Mouse (Mus musculus) monocyte, adult 5-6 weeks (primary cell): Measurements from ENCODE around the gene Dnase1l1. TPM values are rescaled to one million over a fixed set of nuclear protein-coding genes. Genes with fewer than 3 reads are reported as not detected.

Experiments
- ATAC-seq: fragments of 153-309, 156-312 bp; replicated peaks from 2 replicates; pipeline ENCODE4 v1.8.0; 2017; ENCODE audit warnings: mild to moderate bottlenecking; ENCODE audit not compliant: low TSS enrichment, insufficient number of reproducible peaks, severe bottlenecking, poor library complexity, low FRiP score
- total RNA-seq: library from RNA; stranded (forward); fragments of 200-1000, 200-491, 200-594 nt; gene quantifications from 3 replicates; pipeline ENCODE4 v1.2.3, GENCODE M21; 2017

Dnase1l1 gene
- 46.0 to 56.4 TPM (median 56.0 TPM) in 3 replicates for total RNA-seq

DNA sequence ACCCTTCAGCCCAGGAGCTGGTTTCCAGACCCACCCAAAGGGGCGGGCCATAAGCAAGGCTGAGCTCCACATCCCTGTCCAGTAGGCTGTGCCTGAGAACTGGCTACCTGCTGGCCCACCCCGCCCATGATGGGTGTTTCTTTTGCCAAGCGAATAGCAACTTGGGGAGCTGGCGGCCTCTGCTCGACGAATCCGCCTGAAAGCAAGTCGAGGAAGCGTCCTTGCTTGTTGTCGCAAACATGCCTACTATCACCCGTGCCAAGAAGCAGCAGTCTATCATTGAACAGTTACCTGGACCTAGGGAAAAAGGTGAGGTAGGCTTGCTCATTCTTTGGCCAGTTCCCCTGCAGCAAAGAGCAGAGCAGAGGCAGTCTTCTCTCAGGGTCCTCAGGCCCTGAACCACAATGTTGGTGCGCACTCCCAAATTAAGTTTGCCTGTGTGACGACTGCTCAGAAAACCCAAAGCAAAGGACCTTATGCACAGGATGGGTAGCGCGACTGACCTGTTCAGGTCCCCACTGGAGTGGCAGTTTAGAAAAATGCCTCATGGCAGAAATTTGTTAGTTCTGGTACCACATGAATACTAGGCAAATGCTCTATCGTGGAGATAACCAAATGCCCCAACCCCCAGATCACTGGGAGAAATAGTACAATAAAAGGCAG is at the start of gene Dnase1l1, which contains the start of gene Taz:
Dnase1l1 (minus strand) TSS at position 606 of the 663 bp plus-strand sequence.
Taz (plus strand) TSS at position 181 of the 663 bp plus-strand sequence.
- ATAC-seq = peak; percentile 75

DNA sequence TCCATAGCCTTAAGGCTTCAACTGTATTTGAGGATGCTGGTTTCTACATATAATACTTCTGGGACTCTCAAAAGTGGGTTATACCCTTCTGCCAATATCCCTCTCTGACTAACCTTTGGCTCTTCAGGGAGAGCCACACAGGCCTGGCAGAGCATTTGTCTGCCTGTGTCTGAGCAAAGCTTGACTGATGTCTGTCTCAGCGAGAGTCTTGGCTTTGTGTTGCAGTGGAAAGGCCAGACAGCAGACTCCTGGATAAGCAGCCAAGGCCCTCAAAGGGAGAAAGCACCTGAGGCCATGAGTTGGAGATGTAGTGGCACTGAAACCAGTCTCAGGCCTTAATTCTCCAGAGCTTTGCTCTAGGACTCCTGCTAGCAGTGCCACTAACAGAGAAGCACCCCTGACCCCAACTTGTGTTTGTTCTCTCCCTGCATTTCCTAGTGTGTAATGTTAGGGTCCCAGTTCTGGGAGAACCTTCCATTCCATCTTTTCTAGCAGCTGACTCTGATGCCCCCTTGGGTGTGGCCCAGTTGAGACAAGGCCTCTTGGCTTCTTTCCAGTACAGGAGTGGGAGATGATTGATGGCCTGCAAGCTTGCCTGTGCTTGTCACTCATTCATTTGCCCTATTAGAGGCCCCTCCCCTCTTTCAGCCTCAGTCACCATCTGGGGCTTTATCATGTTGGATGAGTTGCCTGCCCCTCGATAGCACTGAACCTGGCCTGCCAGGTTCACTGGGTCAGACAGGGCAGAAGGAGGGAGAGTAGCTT is 48.2 kb upstream of the Dnase1l1 start:
- ATAC-seq = no peak

DNA sequence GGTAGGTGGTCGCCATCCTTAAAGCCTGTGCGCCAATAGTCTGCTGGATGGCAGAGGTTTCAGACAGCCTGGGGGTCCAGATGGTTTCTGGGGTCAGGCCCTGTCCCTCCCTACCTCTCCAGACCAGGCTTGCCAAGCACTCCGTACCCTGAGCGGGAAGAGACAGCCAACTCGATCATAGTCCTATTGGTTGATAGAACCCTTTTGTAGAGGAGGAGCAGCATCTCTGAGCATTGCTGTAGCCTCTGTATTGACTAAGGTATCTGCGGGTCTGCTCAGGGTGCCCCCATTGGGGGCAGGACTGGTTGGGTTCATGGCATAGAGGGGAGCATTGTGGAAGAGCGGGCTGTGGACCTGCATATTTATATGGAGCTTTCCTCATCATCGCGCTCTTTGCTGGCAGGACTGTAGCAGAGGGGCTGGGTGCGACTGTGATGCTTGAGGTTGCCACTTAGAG is 47.1 kb upstream of the Dnase1l1 start:
- no peak for ATAC-seq

DNA sequence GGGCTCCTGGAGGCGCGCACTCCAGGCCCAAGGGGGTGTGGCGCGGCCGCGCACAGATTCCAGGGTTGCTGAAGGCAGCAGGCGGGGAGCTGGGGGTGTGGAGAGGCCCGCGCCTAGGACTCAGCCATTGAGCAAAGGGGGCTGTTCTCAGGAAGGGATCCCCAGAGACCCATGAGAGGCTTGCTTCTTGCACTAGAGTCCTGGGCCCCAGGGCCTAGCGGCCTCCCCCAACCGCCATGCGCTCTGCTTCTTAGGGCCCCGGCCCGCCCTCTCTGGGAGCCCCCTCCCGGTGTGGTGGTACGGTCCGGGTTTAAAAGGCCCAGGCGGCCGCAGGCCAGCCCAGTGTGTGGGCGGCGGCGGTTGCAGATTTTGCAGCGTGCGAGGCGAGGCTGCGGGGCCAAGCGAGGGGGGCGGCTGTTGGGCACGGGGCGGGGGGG is 46.6 kb upstream of the Dnase1l1 start, which contains the start of gene Plxna3:
Plxna3 (plus strand) TSS at position 342 of the 437 bp plus-strand sequence.
- peak; percentile 50 for ATAC-seq

DNA sequence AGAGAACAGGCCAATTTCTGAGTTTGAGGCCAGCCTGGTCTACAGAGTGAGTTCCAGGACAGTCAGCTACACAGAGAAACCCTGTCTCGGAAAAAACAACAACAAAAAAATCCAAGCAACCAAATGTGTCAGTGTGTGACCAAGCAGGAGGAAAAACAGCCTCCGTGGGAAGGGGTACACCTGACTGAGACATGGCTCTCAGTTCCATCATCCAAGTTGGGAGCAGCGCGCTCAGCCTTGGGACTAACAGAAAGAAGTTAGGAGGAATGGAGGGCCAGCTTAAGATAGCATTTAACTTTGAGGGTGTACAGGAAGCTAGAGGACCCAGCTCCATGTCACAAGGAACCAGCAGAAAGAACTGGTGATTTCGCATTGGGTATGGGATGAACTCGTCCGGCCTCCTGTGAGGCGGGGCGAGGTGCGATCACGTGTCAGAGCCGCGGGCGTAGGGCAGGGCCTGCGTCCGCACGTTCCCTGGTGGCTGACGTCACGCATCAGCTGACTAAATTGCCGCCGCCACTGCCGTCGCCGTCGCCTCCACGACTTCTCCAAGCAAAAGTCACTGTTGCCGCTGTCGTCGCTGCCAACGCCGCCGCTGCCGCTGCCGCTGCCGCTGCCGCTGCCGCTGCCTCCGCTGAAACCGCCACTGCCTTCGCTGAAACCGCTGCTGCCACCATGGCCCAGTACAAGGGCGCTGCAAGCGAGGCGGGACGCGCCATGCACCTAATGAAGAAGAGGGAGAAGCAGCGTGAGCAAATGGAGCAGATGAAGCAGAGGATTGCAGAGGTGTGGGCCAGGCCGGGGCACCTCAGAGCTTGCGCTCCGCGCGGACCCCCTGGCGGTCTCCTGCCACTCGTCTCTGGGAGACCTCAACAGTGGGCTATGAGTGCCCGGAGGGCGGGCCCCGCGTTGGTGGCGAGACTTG is 30.7 kb upstream of the Dnase1l1 start, which contains the start of gene Fam50a:
Fam50a (plus strand) TSS at position 494 of the 925 bp plus-strand sequence.
- peak; percentile 99 for ATAC-seq

DNA sequence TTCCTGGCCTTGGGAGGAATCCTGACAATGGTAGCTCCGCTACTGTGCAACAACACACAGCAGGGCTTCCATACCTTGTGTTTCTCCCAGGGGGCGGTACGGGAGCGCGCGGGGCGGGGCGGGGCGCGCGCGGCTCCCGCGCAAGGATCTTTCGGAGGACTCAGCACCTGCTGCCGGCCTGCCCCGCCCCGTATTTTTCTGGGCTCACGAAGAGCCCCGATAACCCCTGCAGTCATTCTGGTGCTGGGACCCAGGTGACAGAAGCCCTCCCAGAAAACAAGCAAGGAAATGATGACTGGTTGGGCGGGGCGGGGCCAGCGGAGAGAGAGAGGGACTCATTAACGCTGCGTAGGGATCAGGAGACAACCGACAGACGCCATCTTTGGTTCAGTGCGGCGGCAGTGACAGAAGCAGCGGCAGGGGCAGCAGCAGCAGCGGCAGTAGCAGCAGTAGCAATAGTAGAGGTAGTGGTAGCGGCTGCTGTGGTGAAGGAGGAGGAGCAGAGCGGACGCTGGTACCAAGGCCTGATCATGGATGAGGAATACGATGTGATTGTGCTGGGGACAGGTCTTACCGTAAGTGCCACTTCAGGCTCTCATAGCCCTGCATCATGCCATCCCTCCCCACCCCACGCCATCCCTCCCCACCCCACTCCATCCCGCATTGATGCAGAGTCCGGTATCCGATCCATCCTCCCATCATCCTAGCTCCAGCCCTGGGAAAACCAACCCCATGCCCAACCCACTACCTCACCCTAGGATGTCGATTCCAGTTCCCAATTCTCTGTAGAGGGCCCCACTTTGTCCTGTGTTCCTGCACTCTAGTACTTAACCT is 22.9 kb upstream of the Dnase1l1 start, which contains the start of gene Gdi1:
Gdi1 (plus strand) TSS at position 132 of the 834 bp plus-strand sequence.
- peak; percentile 85 for ATAC-seq

DNA sequence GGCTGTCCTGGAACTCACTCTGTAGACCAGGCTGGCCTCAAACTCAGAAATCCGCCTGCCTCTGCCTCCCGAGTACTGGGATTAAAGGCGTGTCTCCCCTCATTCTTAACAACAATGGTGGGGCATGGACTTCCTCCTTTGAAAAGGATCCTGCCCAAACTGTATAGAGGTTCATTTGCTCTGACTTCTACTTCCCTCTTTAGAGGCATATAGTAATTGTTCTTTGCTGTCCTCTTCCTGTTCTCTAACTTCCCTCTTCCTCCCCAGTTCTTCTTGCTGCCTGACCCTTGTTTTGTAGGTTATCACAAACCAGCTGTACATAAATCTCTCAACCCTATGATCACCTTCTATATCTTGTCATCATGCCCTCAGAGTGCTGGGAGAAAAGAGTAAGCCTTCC is 17.6 kb upstream of the Dnase1l1 start:
- peak; percentile 61 for ATAC-seq

DNA sequence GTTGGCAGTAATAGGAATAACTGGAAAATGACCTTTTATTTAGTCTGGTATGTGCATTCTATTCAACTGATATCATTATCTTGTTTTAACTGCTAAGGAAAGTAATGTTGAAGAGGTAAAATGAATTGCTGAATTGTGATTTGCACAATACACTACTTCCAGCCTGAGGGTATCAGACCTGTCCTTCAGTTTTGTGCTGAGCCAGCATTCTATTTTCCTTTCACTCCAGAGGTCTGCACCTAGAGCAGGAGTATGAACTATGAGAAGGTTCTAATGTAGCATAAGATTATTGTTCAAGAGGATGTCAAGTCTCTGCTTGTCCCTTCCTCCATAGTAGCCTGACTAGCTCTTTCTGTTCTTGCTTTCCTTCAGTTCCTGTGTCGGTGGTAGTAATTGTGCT is 16.2 kb upstream of the Dnase1l1 start:
- no peak for ATAC-seq

DNA sequence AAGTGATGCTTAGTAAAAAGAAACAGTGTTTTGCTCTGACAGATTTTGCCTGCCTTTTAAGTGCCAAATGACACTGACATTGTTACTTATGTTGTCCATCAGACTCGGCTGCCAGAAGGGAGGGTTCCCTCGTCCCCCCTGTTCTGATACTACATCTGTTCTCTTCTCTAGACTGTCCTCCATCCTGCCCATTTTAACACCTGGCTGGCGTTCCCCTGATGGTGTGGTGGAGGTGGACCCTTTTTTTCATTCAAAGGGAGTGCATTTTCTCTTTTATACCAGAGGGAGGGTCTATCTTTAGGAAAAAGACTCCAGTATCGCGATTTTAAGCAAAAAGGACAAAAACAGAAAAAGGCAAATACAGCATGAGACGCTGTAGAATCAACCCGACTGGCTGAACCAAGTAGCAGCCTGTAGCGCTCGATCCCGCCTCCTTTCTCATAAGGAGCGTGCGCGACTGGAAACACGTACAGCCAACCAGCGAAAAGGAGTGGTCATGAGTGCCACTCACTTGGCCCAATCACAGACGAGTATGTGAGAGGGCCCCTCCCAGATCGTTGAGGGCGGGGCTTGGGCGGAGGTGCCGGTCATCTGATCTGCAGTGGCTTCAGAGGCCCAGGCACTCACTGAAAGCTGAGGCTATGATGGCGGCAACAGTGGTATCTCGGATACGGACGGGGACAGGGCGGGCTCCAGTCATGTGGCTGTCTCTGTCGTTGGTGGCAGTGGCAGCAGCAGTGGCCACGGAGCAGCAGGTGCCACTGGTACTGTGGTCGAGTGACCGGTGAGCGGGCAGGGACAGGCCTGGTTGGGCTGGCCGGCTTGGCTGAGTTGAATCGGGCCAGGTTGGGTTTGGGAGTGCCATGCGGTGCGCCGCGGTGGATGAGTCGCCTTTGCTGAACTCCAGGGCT is 14.7 kb upstream of the Dnase1l1 start, which contains the start of gene Atp6ap1:
Atp6ap1 (plus strand) TSS at position 560 of the 911 bp plus-strand sequence.
- ATAC-seq = peak; percentile 99

DNA sequence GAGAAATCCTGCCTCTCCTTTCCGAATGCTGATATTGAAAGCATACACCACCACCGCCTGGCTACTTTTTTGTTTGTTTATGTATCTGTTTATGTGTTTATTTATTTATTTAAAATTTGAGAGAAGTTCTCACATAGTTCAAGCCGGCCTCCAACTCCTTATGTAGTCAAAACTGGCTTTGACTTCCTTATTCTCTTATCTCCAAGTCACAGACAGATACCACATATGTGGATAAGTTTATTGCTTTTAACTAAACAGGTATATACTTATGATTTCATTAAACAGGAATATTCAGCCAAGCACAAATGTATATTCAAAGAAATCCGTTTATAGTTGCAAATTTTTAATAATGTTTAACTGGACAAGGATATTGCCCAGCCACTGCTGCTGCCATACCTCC is 11.3 kb upstream of the Dnase1l1 start:
- ATAC-seq = no peak

DNA sequence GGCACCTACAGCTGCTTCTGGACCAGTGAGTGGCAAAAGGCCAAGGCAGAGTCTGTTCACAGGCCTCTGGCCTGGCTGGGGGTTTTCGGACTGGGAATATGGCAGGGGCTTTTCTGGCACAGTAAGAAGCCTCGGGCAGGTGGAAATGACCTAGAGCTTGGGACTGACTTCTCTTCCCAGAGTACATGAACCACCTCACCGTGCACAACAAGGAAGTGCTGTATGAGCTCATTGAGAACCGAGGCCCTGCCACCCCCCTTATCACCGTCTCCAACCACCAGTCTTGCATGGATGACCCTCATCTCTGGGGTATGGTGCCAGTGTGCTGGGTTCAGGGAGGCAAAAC is 928 bp upstream of the Dnase1l1 start:
- no peak for ATAC-seq

DNA sequence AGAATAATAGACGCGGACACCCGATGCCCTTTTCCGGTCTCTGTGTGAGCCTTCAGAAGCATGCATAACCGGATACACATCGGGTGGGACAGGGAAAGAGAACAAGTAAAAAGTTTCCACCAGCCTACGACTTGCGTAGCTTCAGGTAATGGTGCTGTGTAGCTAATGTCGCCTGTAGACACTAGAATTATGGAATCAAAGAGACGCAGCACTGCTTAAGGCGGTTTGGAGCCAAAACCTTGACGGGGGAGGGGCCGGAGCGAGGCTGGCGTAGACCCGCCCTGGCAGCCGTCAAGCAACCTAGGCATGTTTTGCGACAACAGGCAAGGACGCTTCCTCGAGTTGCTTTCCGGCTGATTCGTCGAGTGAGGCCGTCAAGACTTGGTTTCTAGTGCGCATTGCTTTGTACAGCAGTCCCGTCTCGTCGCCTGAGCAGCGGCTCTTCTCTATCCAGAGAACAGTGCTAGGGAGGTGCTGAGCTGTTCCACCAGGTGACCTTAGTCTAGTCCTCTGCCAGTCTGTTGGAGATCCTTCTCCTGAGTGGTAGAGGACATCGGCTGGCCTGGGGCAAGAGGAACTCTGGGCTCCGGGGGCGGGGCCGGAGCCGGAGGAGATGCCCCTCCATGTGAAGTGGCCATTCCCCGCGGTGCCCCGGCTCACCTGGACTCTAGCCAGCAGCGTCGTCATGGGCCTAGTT is 406 bp upstream of the Dnase1l1 start:
- peak; percentile 89 for ATAC-seq

DNA sequence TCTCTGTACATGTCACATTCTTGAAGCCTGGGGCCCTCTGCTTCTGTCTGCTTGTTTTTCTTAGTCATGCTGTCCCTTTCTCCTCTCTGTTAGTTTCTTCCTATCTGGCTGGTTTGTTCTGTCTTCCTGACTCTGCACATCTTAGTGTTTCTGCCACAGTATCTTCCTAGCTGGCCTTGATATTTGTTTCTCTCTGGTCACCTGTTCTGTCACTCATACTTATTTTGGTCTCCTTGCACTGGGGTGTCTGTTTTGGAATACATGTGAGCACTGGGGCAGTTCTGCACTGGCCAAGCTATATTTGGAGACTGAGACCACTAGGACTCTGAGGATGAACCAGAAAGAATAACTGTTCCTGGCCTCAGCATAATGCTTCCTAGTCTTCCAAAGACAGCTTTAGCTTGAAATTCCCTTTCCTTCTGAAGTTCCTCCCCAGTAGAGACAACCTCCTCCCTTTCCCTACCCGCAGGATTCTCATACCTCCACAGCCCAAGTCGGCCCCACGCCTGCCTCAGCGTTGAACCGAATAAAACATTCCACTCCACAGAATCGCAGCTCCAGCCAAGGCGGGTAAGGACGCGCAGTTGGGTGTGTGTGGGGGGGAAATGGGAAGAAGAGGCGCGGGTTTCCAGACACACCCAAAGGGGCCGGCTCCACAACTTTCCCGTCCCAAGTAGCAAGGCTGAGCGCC is 951 bp downstream of the Dnase1l1 start:
- no peak for ATAC-seq

DNA sequence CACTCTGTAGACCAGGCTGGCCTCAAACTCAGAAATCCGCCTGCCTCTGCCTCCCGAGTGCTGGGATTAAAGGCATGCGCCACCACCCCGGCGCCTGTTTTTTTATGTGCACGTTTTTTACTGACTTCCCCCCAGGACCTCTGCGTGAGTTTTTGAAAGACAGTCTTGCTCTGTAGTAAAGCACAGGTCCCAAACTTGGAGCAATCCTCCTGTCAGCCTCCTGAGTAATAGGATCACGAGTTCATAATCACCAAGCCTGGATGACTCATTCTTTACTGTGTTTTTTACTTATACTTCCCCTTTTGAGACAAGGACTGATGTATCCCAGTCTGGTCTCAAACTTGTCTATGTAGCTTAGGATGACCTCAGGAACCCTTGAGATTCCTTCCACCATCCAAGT is 4.2 kb downstream of the Dnase1l1 start:
- ATAC-seq = peak; percentile 65

DNA sequence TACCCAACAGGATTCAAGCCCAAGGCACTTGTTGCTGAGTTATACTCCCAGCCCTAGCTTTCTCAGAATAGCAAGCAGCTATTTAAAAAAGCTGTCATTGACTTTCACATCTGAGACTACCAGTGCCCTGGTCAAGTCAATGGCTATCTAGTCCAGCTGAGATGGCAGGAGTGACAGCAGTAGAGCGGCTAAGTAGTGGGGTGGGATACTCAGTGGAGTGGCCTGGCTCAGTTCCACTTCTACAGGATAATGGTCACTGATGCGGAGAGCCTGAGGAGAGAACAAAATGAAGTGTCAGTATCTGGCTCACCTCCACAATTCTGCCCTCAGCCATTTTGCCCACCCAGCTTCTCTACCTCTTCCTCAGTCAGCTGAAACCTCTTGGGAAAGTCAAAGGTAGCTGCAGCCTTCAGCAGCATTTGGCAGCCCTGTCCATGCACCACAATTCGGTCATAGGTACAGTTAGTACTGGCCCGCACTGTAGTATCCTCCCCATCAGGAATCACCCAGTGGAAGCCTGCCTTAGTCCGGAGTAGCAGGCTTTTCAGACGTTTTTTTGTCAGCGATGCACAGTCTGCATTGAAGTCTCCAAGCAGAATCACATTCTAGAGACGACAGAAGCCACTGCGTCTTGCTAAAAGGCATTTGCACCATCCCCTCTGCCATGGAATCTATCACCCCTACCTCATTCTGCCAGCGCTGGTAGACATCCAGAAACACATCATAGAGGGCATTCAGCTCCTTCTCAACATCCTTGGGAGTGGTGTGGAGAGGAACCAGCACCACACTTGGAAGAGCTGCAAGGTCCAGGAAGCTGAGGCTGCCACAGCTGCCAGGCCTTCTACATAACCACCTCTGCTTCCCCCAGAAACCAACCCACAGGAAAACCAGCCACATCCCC is 8.5 kb downstream of the Dnase1l1 start:
- no peak for ATAC-seq
